Mouse (Mus musculus) heart, embryonic 13.5 days (tissue): Measurements from ENCODE around the gene Rnaset2b. TPM values are rescaled to one million over a fixed set of nuclear protein-coding genes. Genes with fewer than 3 reads are reported as not detected.
"Not testable (repeated sequence)": the region's sequence is repeated elsewhere in the genome, so short reads cannot be mapped to it uniquely, and the experiment has no call there.

Source experiments
- ATAC-seq: fragments of 200-750 bp; cut with Nextera tagmentation; 2 replicates; pipeline ENCODE4 v1.8.0; 2017; ENCODE audit warnings: moderate TSS enrichment; ENCODE audit not compliant: insufficient number of reproducible peaks, low FRiP score, low TSS enrichment; ENCODE audit errors: extremely low read depth
- H3K27ac ChIP-seq: fragments of 300-500 bp; sonication (generic); replicated peaks from 2 replicates; pipeline ENCODE4 v1.5.1; 2015; ENCODE audit warnings: moderate library complexity, mild to moderate bottlenecking, inconsistent platforms
- H3K27me3 ChIP-seq: fragments of 300-500 bp; sonication (generic); replicated peaks from 2 replicates; pipeline ENCODE4 v1.6.1; 2015; ENCODE audit warnings: mild to moderate bottlenecking, inconsistent platforms
- H3K36me3 ChIP-seq: fragments of 300-500 bp; sonication (generic); 2 replicates; pipeline ENCODE4 v1.6.1; 2015; ENCODE audit warnings: mild to moderate bottlenecking, inconsistent platforms
- H3K4me1 ChIP-seq: fragments of 300-500 bp; sonication (generic); 2 replicates; pipeline ENCODE4 v1.6.1; 2015; ENCODE audit warnings: inconsistent platforms
- H3K4me2 ChIP-seq: fragments of 300-500 bp; sonication (generic); 2 replicates; pipeline ENCODE4 v1.6.1; 2015; ENCODE audit warnings: inconsistent platforms, mild to moderate bottlenecking, moderate library complexity
- H3K4me3 ChIP-seq: fragments of 300-500 bp; sonication (generic); 2 replicates; pipeline ENCODE4 v1.5.1; 2015; ENCODE audit warnings: moderate library complexity, mild to moderate bottlenecking, inconsistent platforms
- H3K9ac ChIP-seq: fragments of 300-500 bp; sonication (generic); 2 replicates; pipeline ENCODE4 v1.6.1; 2015; ENCODE audit warnings: inconsistent platforms, mild to moderate bottlenecking, moderate library complexity
- H3K9me3 ChIP-seq: fragments of 300-500 bp; sonication (generic); 2 replicates; pipeline ENCODE4 v1.6.1; 2016; ENCODE audit warnings: inconsistent platforms
- WGBS: fragments of 180-500 bp; shearing (Covaris S2); methylation state at CpG from one replicate; pipeline ENCODE4 v1.1.7; 2015; ENCODE audit warnings: mixed read lengths; 5-methylcytosine and 5-hydroxymethylcytosine counted together
- polyA plus RNA-seq: library from polyadenylated mRNA; unstranded; fragments of >200 nt; fragmentation: Nextera tagmentation; extraction: Ambion mirVana; gene quantifications from 2 replicates; pipeline ENCODE4 v1.2.1, GENCODE M21; 2015

Gene Rnaset2b
- polyA plus RNA-seq, 1 experiment from 2014 or later = 245 TPM

DNA sequence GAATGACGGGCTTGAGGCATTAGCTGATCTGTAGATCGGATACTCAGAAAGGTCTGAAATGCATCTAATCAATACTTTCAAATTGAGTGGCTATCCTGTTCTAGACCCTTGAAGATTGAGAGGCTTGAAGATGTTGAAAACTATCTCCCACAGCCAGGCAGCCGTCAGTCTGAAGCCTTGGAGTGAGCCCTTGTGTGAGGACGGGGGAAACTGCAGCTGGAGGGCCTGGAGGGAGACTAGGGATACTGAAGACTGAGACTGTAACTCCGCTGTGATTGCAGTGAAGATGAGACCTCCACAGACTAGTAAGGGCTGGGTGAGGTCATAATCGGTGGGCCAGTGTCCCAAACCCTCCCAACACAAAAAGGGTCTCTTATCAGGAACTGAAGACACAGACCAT is 8.1 kb upstream of the Rnaset2b start:
- H3K9me3 ChIP-seq, H3K9ac ChIP-seq, H3K4me3 ChIP-seq, H3K36me3 ChIP-seq, H3K4me2 ChIP-seq, ATAC-seq, H3K4me1 ChIP-seq, H3K27me3 ChIP-seq, H3K27ac ChIP-seq: not testable (repeated sequence)
- 55% methylated on average over 4 of the region's 6 CpGs for WGBS

- H3K9ac ChIP-seq, H3K9me3 ChIP-seq, H3K27ac ChIP-seq, H3K4me1 ChIP-seq, H3K27me3 ChIP-seq, H3K36me3 ChIP-seq, ATAC-seq, H3K4me3 ChIP-seq, H3K4me2 ChIP-seq: not testable (repeated sequence)
- 55% methylated on average over 4 of the region's 4 CpGs for WGBS
These were observed 7.5 kb upstream of the Rnaset2b start for GRCm38 (mm10) chr17:6962936-6963335.

DNA sequence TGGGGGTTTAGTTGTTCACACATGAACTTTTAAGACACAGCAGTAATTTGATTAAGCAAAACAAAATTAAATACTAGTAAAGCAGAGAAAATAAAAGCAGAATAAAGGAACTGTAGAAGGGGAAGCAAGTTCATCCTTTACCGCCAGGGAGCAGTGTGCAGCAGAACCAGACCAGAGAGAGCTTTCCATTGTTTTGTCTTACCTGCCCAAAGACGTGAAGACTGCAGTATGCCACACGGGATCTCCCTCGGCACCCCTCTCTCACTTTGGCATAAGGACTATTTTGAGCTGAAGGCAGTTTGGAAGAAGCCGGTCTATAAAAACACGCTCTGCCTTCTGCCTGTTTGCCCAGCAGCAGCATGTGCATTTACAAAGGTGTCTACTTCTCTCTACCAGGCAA is 5.1 kb upstream of the Rnaset2b start:
- H3K9ac ChIP-seq, H3K4me3 ChIP-seq, H3K36me3 ChIP-seq, H3K27me3 ChIP-seq, H3K4me1 ChIP-seq, H3K27ac ChIP-seq, ATAC-seq, H3K9me3 ChIP-seq, H3K4me2 ChIP-seq: not testable (repeated sequence)
- WGBS = 16% methylated on average over 6 of the region's 6 CpGs

- not testable (repeated sequence) for H3K36me3 ChIP-seq, H3K4me2 ChIP-seq, ATAC-seq, H3K4me1 ChIP-seq, H3K9ac ChIP-seq, H3K27me3 ChIP-seq, H3K4me3 ChIP-seq, H3K27ac ChIP-seq, H3K9me3 ChIP-seq
- WGBS = 25% methylated on average over 1 of the region's 1 CpGs
These were observed 2.8 kb upstream of the Rnaset2b start for GRCm38 (mm10) chr17:6967673-6968072.

- H3K36me3 ChIP-seq, H3K4me1 ChIP-seq, H3K9me3 ChIP-seq, H3K27me3 ChIP-seq, H3K9ac ChIP-seq, H3K4me2 ChIP-seq, H3K27ac ChIP-seq, H3K4me3 ChIP-seq, ATAC-seq: not testable (repeated sequence)
- WGBS = 74% methylated on average over 8 of the region's 8 CpGs
These were observed 804 bp downstream of the Rnaset2b start for GRCm38 (mm10) chr17:6971238-6971637.

GRCm38 (mm10) chr17:6972836-6973396 is 2.5 kb downstream of the Rnaset2b start:
- not testable (repeated sequence) for H3K4me1 ChIP-seq, ATAC-seq, H3K27ac ChIP-seq, H3K36me3 ChIP-seq, H3K9me3 ChIP-seq, H3K4me3 ChIP-seq, H3K4me2 ChIP-seq, H3K9ac ChIP-seq, H3K27me3 ChIP-seq
- WGBS = 67% methylated on average over 4 of the region's 4 CpGs

DNA sequence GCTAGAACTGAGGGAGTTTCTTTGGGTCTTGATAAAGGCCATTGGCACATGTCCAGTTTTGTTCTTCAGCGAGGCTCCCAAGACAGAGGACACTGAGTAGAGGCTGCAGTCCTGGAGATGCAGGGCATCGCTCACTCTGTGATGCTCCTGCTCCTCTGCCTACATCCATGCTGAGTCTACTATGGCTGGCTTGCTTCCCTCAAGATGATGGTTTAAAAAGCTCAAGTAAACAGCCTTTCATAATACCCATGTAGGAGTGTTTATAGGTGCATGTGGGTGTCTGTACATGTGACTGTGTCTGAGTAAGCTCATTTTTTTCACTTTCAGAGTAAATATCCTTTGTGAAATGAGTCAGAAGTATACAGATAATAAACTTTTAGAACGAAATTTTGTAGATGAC is 4.6 kb downstream of the Rnaset2b start:
- 48% methylated on average over 3 of the region's 3 CpGs for WGBS
- H3K4me1 ChIP-seq, H3K27ac ChIP-seq, H3K4me2 ChIP-seq, ATAC-seq, H3K9ac ChIP-seq, H3K36me3 ChIP-seq, H3K9me3 ChIP-seq, H3K4me3 ChIP-seq, H3K27me3 ChIP-seq: not testable (repeated sequence)

DNA sequence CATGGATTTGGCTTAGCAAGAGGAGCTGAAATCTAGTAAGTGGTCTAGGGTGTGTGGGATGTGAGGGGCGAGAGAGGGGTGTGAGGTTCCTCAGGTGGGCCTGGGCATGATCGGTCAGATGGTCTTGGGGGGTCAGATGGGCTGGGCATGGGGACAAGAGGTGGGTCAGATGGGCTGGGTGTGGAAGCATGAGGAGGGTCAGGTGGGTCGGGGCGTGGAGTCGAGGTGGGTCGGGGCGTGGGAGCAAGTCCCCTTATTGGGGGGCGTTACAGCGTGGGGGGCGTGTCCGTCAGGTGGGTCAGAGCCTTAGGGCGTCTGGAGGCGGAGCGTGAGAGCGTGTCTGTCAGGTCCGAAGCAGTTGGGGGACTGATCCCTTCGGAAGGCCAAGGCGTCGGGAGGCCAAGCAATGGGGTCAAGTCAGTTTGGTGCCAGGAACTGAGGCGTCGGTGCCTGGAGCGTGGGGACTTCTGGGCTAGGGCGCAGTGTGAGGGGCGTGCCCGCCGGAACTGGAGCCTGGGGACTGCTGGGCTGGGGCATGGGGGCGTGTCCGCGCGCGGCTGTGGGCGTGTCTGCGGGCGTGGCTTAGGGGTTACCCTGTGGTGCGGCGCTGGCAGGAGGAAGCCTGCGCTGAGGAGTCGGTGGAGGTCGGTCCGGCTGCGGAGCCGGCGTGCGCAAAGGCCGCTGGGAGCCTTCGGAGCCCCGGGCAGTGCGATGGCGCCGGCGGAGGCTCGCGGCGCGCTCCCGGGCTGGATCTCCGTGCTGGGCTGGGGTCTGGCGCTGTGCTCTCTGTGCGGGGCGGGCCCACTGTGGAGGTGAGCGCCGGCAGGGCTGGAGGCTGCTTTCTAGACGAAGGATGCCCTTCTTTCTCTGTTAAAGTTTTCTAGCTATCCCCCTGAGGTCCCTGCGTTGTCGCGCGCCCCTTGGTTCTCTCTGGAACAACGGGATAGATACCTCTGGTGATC is 8.1 kb downstream of the Rnaset2b start, which contains the start of gene Gm49721:
Gm49721 (plus strand) TSS at position 618 of the 962 bp plus-strand sequence.
- not testable (repeated sequence) for H3K4me1 ChIP-seq
- WGBS = 2% methylated on average over 32 of the region's 68 CpGs
- H3K9ac ChIP-seq = peak within 1 kb of the TSS; percentile 86

DNA sequence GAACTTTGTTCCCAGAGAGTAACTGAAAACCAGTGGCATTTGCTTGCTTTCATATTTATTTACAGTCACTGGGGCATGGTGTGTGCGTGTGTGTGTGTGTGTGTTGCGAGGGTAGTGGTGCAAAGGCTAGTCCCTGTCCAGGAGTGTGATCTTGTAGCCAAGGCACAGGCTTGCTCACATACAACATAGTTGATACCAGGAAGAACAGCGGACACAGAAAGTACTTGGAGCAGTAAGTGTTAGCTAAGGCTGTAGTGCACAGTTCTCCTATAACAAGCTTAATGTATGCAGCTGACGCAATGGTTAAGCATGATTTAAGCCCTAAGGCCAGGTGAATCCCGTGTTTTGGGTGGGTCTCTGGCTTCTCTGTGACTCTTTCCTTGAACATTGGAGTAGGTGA is 8.9 kb downstream of the Rnaset2b start:
- not testable (repeated sequence) for H3K4me1 ChIP-seq, H3K36me3 ChIP-seq, ATAC-seq, H3K27me3 ChIP-seq, H3K9me3 ChIP-seq, H3K27ac ChIP-seq
- H3K9ac ChIP-seq = peak overlapping the region; percentile 86
- WGBS = 28% methylated on average over 5 of the region's 5 CpGs
- H3K4me3 ChIP-seq = peak overlapping the region; percentile 65
- H3K4me2 ChIP-seq = peak overlapping the region; percentile 68

More for the DNA sequence above, 8.1 kb downstream of the Rnaset2b start, which contains the start of gene Gm49721:
- not testable (repeated sequence) for H3K9me3 ChIP-seq, H3K27me3 ChIP-seq, H3K36me3 ChIP-seq
- H3K4me2 ChIP-seq = peak within 1 kb of the TSS; percentile 68
- H3K4me3 ChIP-seq = peak within 1 kb of the TSS; percentile 65
- peak; percentile 97 for ATAC-seq
- H3K27ac ChIP-seq = peak within 1 kb of the TSS; percentile 70

GRCm38 (mm10) chr17:6980144-6980543 is 9.7 kb downstream of the Rnaset2b start:
- H3K9me3 ChIP-seq, H3K36me3 ChIP-seq, ATAC-seq, H3K4me3 ChIP-seq, H3K9ac ChIP-seq, H3K4me1 ChIP-seq, H3K27ac ChIP-seq, H3K4me2 ChIP-seq, H3K27me3 ChIP-seq: not testable (repeated sequence)
- 93% methylated on average over 5 of the region's 8 CpGs for WGBS

DNA sequence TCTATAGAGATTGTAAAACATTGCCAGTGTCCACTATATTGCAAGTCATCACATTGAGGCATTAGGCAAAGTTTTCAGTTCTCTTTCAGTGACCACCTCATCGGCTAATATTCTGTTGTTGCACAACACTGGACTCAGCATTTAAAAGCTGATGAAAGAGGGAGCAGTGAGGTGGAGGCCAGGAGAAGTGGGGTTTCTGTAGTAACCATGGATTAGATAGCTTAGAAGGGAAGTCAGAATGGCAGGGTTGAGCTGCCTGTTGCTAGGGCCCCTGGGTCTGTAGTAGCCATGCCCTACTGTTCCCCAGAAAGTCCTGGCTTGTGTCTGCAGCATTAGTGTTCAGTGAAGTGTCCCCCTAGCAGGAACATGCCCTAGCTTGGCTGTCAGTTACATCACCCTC is 15.7 kb downstream of the Rnaset2b start:
- H3K4me3 ChIP-seq, ATAC-seq, H3K9me3 ChIP-seq, H3K27ac ChIP-seq, H3K4me2 ChIP-seq, H3K27me3 ChIP-seq, H3K9ac ChIP-seq, H3K4me1 ChIP-seq: not testable (repeated sequence)
- H3K36me3 ChIP-seq = peaks cover 10% of the 10 kb centered on the region
- 89% methylated on average over 1 of the region's 1 CpGs for WGBS

GRCm38 (mm10) chr17:6995504-6995903 is 25.1 kb downstream of the Rnaset2b start:
- not testable (repeated sequence) for H3K9me3 ChIP-seq, H3K4me2 ChIP-seq
- WGBS = no CpG with 5 or more reads among the region's 6 CpGs

More at GRCm38 (mm10) chr17:6995504-6995903, 25.1 kb downstream of the Rnaset2b start:
- H3K27ac ChIP-seq, H3K36me3 ChIP-seq, H3K4me3 ChIP-seq, H3K9ac ChIP-seq, H3K4me1 ChIP-seq, ATAC-seq, H3K27me3 ChIP-seq: not testable (repeated sequence)
